Mouse (Mus musculus) frontal cortex, postnatal 36 days (tissue): ENCODE results near the gene Dnah3.

ENCODE experiments used
- DNase-seq, 2 experiments: peaks; one replicate each; pipeline ENCODE4 v3.0.0; 2022; ENCODE audit warnings: low spot score in 2 of 2

Gene Dnah3

DNA sequence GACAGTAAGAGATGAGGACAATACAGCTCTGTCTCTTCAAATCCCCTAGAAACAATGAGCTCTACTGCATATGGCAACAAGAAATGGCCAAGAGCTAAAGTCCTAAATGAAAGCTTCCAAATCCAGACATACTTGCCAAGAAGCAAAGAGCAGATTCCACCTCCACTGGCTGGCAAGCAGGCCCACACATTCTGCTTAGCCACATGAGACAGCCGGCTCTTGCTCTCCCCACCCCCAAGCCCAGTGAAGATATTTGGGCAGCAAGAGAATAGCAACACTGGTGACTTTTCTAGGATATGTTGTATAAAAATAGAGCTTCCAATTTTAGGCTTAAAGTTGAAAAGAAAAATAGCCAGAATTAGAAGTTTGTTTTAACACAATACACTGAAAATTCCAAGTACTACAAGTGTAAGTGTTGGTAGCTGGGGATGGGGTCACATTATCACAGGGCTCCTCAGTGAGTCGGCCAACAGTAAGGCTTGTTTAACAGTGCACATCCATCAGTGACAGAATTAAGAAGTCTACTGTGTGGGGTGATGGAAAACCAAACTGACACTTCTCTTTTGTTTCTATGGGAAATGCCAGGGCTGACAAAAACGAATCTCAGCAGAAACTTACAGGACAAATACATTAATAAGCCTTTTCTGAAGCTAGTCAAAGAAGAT is 219.2 kb downstream of the Dnah3 start:
- DNase-seq, result peak; percentile 47 to 88

DNA sequence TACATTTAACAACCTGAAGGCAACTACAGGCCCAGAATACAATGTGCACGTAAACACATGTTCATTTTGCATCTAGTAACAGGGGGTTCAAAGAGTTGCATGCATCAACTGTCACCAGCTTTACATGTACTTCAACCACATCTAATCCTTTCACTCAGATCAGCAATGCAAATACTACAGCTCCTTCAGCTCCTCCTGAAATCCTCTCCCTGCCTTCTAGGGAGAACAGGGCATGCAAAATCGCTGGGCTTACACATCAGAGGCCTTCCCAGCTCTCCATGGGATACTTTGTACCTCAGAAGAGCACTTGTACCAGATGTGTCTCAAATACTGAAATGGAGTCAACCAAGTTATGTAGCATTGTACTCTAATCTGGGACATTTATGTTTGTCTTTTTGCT is 222.0 kb downstream of the Dnah3 start:
- no peak for DNase-seq
